Mouse (Mus musculus): Measurements from ENCODE around the gene Plppr1.

Gene Plppr1

DNA sequence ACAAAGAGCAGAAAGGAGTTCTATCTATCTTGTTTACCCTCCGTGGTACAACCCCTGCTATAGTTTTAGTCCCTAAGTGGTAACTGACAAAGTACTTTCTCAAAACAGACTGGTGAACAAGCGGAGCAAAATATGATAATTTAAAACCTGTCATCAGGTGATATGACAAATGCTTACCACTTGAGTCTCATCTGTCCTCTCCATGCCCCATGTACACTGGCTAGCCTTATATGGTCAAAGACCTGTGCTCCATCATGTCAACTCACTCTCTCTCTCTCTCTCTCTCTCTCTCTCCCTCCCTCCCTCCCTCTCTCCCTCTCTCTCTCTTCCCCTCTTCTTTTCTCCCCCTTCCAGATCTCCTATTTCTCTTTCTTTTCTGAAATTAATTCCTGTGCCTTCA, 59.8 kb downstream of the Plppr1 start:
- DNase-seq (ENCODE audit: low read depth): no peak

DNA sequence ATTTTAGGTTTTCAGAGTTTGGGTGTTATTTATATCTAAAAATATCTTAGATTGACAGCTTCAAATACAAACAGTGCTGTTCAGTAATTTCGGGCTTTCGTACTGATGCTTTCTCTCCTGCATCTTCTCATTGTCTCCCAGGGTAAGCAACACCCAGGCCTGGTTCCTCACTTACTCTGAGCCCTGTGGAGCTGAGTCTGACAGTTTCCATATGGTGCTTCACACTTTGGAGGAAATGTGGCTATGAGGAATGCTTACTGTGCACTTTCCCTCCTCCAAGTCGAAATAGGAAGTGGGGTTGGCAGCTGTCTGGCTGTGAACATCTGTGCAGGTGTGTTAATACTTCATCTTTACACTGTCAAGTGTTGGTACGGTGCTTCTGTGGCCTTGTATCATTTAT, 85.7 kb downstream of the Plppr1 start:
- DNase-seq (ENCODE audit: low read depth): no peak

DNA sequence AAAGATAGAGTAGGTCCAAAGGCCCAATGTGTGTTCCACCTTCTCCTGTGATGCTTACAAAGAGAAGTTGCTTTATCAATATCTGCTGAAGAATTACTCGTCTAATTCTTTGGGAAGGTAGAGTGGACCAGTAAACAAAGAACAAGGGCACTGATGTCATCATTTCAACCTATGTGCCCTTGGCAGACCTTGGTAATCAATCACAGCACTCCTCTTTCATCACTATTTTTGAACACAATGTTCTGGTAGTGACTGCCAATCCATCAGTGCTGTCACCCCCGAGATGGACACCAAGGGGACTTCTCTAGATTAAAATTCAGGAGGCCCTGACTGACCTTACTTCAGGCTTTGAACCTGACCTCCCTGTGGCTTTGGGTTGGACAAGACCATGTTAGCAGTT, 89.7 kb downstream of the Plppr1 start:
- DNase-seq (ENCODE audit: low read depth): no peak

- DNase-seq (ENCODE audit: low read depth): no peak
Observed at GRCm38 (mm10) chr4:49149251-49149650, 90.2 kb downstream of the Plppr1 start.

- DNase-seq (ENCODE audit: low read depth): peak; percentile 1
Observed at GRCm38 (mm10) chr4:49153849-49154248, 94.8 kb downstream of the Plppr1 start.

- no peak for DNase-seq (ENCODE audit: low read depth)
Observed at GRCm38 (mm10) chr4:49156781-49157180, 97.7 kb downstream of the Plppr1 start.

GRCm38 (mm10) chr4:49163285-49163684, 104.2 kb downstream of the Plppr1 start:
- no peak for DNase-seq (ENCODE audit: low read depth)

DNA sequence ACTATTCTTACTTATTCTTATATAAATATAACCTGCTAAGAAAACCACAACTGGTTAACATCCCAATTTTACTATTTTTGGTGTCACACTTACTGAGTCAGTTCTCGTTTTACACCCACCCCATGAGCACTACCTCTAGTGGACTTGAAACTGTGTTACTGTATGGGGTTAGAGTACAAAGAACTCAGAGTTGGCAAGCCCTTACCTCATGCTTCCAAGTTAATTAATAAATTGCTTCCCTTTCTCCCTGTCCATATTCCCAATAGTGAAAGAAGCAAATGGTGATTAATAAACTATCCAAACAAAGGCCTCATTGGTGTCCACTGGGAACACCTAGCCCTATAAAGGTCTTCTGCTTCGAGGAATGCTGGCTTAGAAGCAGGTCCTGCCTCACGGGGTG, 107.3 kb downstream of the Plppr1 start:
- DNase-seq (ENCODE audit: low read depth): no peak

DNA sequence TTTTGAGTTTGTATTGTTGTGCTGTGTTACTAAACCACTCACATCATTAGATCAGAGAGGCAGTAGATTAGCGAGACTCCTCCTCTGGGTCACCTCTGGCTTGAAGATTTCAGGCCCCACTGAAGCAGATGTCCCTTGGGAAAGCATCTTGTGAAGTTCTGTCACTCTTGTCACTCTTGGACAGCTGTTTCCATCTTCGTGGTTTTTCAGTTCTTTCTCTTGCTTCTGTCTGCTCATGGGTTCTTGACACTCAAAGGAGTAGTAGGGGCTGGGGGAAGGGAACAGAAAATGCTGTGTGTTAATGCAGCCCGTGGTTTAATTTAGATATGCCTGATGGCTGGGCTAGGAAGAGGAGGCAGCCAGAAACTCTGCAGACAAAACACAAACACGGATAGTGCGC, 108.0 kb downstream of the Plppr1 start:
- no peak for DNase-seq (ENCODE audit: low read depth)

- DNase-seq (ENCODE audit: low read depth): no peak
Observed at GRCm38 (mm10) chr4:49169498-49169897, 110.4 kb downstream of the Plppr1 start.

GRCm38 (mm10) chr4:49178101-49178500, 119.0 kb downstream of the Plppr1 start:
- no peak for DNase-seq (ENCODE audit: low read depth)

DNA sequence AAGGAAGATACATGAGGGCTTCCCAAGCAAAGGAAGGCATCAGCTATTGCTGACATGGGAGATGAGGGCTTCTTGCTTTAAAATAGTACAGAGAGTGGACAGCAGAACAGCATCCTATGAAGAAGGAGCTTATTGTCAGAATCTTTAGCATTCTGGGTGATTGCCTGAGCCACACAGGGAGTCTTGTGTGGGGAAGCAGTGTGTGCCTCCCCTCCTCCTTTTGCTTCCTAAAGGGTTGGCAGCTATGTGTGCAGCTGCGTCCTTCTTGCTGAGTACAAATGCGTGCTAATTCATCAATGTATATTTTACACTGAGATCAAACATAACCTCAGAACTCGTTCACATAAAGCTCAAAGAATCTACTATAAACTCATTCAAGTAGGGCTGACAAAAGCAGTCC, 119.8 kb downstream of the Plppr1 start:
- DNase-seq (ENCODE audit: low read depth): no peak

DNA sequence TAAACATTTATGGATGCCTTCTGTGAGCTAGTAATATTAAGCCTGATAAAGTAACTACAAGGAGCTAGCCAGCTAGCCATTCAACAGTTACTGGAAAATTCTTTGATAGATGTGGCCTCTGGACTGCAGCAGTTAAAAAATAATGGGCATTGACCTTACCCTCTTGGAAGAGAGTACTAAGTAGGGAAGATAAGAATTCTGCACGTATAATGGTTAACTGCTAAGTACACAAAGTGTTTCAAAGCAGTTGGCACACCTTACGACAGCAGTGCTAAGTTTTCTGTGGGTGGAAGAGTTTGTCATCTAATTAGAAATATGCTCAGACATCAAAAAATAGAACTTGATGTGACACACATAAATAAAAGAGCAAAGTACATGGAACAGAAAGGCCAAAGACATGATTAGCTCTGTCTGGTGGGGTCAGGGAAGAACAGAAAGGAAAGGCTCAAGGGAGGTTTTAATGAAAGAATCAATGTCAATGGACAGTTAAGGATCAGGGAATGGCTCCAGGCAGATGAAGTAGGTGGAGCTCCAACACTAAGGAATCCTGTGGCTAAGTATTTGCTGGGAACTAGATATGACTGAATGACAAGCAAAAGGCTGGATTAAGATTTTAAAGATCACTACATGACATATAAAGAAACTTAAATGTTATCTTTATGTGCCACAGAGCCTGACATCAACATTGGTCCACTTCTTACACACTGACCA, 120.6 kb downstream of the Plppr1 start:
- no peak for DNase-seq (ENCODE audit: low read depth)

- DNase-seq (ENCODE audit: low read depth): no peak
Observed at GRCm38 (mm10) chr4:49189991-49190526, 131.0 kb downstream of the Plppr1 start.

DNA sequence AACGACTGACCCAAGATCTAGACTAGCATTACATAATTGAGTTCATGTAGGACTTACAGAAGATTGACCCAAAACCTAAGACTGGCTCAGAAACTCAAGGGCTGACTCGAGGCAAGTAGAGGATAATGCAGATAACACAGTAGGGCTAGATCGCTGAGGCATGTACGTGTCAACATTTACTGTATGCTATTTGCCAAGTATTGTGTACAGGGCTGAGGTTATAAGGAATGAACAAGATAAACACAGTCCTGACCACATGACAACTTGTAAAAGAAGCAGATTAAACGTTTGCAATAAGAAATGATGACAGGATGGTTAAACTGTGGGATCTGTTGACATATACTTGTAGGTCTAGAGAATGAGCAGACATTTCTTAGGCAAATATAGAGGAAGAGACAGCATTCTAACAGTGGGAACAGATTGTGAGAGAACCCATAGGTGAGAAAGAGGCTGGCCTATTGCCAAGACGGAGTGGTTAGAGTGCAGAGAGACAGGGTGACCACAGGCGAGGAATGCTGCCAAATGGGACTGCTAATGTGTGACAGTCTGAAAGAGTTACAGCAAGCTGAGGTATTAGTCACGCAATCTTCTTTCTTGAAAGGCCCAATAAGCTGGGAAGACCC, 138.2 kb downstream of the Plppr1 start:
- DNase-seq (ENCODE audit: low read depth): no peak

- DNase-seq (ENCODE audit: low read depth): no peak
Observed at GRCm38 (mm10) chr4:49210457-49210856, 151.4 kb downstream of the Plppr1 start.

DNA sequence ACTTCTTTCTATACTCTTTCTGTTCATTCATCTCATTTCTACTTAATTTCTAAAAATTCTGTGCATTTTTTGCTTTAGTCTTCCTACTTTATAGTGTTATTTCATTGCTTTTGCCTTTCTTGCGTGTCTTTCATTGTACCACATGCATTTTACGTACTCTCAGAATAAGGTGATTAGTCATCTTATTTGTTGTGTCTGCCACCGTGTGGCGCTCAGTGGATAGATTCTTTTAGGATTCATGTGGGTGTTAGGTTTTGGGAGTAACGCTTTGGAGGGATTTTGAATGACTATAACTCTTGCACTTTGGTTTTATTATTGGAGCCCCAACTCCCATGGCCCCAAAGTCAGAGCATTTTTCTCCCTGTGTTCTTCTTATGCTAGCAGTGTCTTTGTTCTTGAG, 152.5 kb downstream of the Plppr1 start:
- DNase-seq (ENCODE audit: low read depth): no peak

DNA sequence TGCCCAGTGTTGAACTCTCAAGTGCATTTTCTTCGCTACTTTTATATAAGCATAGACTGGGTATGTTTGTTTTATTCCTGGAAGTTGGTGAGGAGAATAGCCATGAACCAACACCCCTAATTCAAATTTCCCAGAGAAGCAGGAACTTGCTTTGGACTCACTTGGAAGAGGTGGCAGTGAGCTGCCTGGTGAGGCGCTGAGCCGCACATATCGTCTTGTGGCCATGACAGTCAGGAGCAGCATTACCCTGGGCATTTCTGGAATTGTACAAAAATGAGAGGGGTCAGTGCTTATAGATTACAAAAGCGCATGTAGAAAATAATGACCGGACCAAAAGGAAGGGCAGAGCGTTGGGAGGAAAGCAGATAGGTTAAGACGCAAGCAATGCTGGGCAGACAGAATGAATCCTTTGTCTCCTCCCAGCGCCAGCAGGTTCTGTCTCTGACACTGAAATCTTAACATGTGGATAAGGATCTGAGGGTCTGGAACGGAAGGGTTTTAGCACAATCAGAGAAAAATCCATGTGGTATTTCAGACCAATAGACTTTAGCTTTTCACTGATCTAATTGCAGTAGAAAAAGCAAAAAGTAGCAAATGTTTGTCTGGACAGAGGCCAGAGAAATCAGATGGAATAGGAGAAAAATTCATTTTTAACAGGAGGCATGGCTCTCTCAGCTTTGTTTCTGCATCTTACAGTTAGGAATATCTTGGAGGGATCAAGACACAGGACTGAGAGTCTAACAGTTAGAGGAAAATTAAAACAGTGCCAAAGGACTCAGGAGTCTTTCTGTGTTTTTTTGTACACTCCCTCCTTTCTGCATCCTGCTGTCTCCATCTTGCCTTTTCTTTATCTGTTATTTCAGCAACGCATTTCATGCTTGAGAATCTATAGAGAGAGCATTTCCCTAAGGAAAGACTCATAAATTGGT, 153.8 kb downstream of the Plppr1 start:
- no peak for DNase-seq (ENCODE audit: low read depth)

- no peak for DNase-seq (ENCODE audit: low read depth)
Observed at GRCm38 (mm10) chr4:49214341-49214740, 155.3 kb downstream of the Plppr1 start.

- DNase-seq (ENCODE audit: low read depth): no peak
Observed at GRCm38 (mm10) chr4:49223501-49223900, 164.4 kb downstream of the Plppr1 start.

- no peak for DNase-seq (ENCODE audit: low read depth)
Observed at GRCm38 (mm10) chr4:49225021-49225420, 165.9 kb downstream of the Plppr1 start.

GRCm38 (mm10) chr4:49232206-49233031, 173.3 kb downstream of the Plppr1 start:
- DNase-seq (ENCODE audit: low read depth): no peak
